Mouse (Mus musculus): Measurements from ENCODE around the gene Pcgf2.

- TF ChIP-seq POLR2A (IDR thresholded peaks at IDR 0.05; ENCODE audit: insufficient read length, low read depth): no peak
- no peak for TF ChIP-seq SRF (IDR thresholded peaks at IDR 0.05; ENCODE audit: control insufficient read depth, insufficient read length, low read depth)
- TF ChIP-seq USF1 (IDR thresholded peaks at IDR 0.05; ENCODE audit: low read depth): no peak
- no peak for TF ChIP-seq E2F4 (IDR thresholded peaks at IDR 0.05; ENCODE audit: insufficient read depth)
- no peak for TF ChIP-seq POLR2AphosphoS2 (IDR thresholded peaks at IDR 0.05; ENCODE audit: insufficient read length, low read depth)
- TF ChIP-seq MAX (IDR thresholded peaks at IDR 0.05; ENCODE audit: low read depth): no peak
- TF ChIP-seq TCF3 (IDR thresholded peaks at IDR 0.05; ENCODE audit: insufficient read length, low read depth): no peak
- TF ChIP-seq CEBPB (IDR thresholded peaks at IDR 0.05; ENCODE audit: insufficient read depth, poor library complexity, severe bottlenecking): no peak
- no peak for TF ChIP-seq TCF12 (IDR thresholded peaks at IDR 0.05; ENCODE audit: insufficient read depth, poor library complexity, severe bottlenecking)
- TF ChIP-seq MYOD1 (IDR thresholded peaks at IDR 0.05; ENCODE audit: control insufficient read depth in 1 of 3, insufficient read length in 2 of 3, low read depth in 2 of 3): no peak
- no peak for TF ChIP-seq REST (IDR thresholded peaks at IDR 0.05; ENCODE audit: insufficient read depth, insufficient read length)
- TF ChIP-seq MYOG (IDR thresholded peaks at IDR 0.05; ENCODE audit: control insufficient read depth in 1 of 3, insufficient read depth in 1 of 3, insufficient read length in 2 of 3, low read depth in 2 of 3): no peak
Measured at GRCm38 (mm10) chr11:97714356-97714755, 14.1 kb upstream of the Pcgf2 start.

Measured in myocyte (in vitro differentiated cells).